Mouse (Mus musculus): ENCODE data around the gene Ifna11. TPM values are rescaled to one million over a fixed set of nuclear protein-coding genes. Genes with fewer than 3 reads are reported as not detected.
"Not testable (repeated sequence)": the region's sequence is repeated elsewhere in the genome, so short reads cannot be mapped to it uniquely, and the experiment has no call there.

The Ifna11 gene
- not detected in 2 replicates for polyA plus RNA-seq (2015; fragmentation: Nextera tagmentation; extraction: Ambion mirVana)

- WGBS: 70% methylated on average over 1 of the region's 1 CpGs
- no peaks in the 10 kb centered on the region for H3K36me3 ChIP-seq (replicated peaks)
- H3K4me2 ChIP-seq: no peak within 1 kb of the TSS
- no peak within 1 kb of the TSS for H3K4me3 ChIP-seq
- no peak within 1 kb of the TSS for H3K9ac ChIP-seq
- H3K9me3 ChIP-seq: no peaks in the 10 kb centered on the region
- H3K27ac ChIP-seq: no peak within 1 kb of the TSS
- no peak for ATAC-seq (replicated peaks)
- no peaks in the 10 kb centered on the region for H3K4me1 ChIP-seq
- H3K27me3 ChIP-seq (replicated peaks): no peaks in the 10 kb centered on the region
These were observed at the start of gene Ifna11 for GRCm38 (mm10) chr4:88819659-88820058. Ifna11 (plus strand) TSS chr4:88819959.

GRCm38 (mm10) chr4:88773534-88773933, 46.2 kb upstream of the Ifna11 start, which contains the start of gene Gm13290:
Gm13290 (plus strand) TSS chr4:88773834.
- WGBS: no CpG with 5 or more reads among the region's 32 CpGs
- not testable (repeated sequence) for H3K9me3 ChIP-seq; ATAC-seq (replicated peaks); H3K9ac ChIP-seq; H3K4me2 ChIP-seq; H3K4me1 ChIP-seq; H3K36me3 ChIP-seq (replicated peaks); H3K27ac ChIP-seq; H3K4me3 ChIP-seq; H3K27me3 ChIP-seq (replicated peaks)

- not testable (repeated sequence) for H3K27ac ChIP-seq; H3K27me3 ChIP-seq (replicated peaks); H3K4me2 ChIP-seq; H3K4me3 ChIP-seq; H3K4me1 ChIP-seq; H3K36me3 ChIP-seq (replicated peaks); H3K9me3 ChIP-seq; ATAC-seq (replicated peaks); H3K9ac ChIP-seq
- WGBS: no CpG with 5 or more reads among the region's 29 CpGs
These were observed 43.1 kb upstream of the Ifna11 start, which contains the start of gene Gm13289 for GRCm38 (mm10) chr4:88776622-88777021. Gm13289 (plus strand) TSS chr4:88776922.

- WGBS: no CpG with 5 or more reads among the region's 29 CpGs
- H3K9ac ChIP-seq; H3K4me1 ChIP-seq; H3K36me3 ChIP-seq (replicated peaks); H3K27ac ChIP-seq; H3K9me3 ChIP-seq; H3K4me2 ChIP-seq; H3K4me3 ChIP-seq; H3K27me3 ChIP-seq (replicated peaks); ATAC-seq (replicated peaks): not testable (repeated sequence)
These were observed 40.2 kb upstream of the Ifna11 start, which contains the start of gene Gm13272 for GRCm38 (mm10) chr4:88779550-88779949. Gm13272 (plus strand) TSS chr4:88779850.

- H3K27me3 ChIP-seq (replicated peaks); ATAC-seq (replicated peaks): not testable (repeated sequence)
These were observed 39.4 kb upstream of the Ifna11 start for GRCm38 (mm10) chr4:88780320-88780719.

GRCm38 (mm10) chr4:88781831-88782230, 37.9 kb upstream of the Ifna11 start, which contains the start of gene Ifnz:
Ifnz (plus strand) TSS chr4:88782131.
- WGBS: 19% methylated on average over 4 of the region's 7 CpGs
- H3K4me1 ChIP-seq; H3K36me3 ChIP-seq (replicated peaks); H3K27ac ChIP-seq; ATAC-seq (replicated peaks); H3K27me3 ChIP-seq (replicated peaks); H3K9me3 ChIP-seq; H3K9ac ChIP-seq; H3K4me3 ChIP-seq: not testable (repeated sequence)
- peak within 1 kb of the TSS; percentile 45 for H3K4me2 ChIP-seq

More at GRCm38 (mm10) chr4:88780320-88780719, 39.4 kb upstream of the Ifna11 start:
- H3K36me3 ChIP-seq (replicated peaks); H3K4me3 ChIP-seq; H3K4me2 ChIP-seq; H3K27ac ChIP-seq; H3K9me3 ChIP-seq; H3K4me1 ChIP-seq; H3K9ac ChIP-seq: not testable (repeated sequence)
- WGBS: 52% methylated on average over 16 of the region's 18 CpGs

GRCm38 (mm10) chr4:88782335-88782734, 37.4 kb upstream of the Ifna11 start:
- H3K4me2 ChIP-seq: peak overlapping the region; percentile 45
- H3K4me1 ChIP-seq; H3K27me3 ChIP-seq (replicated peaks); ATAC-seq (replicated peaks); H3K27ac ChIP-seq; H3K9ac ChIP-seq; H3K9me3 ChIP-seq; H3K36me3 ChIP-seq (replicated peaks); H3K4me3 ChIP-seq: not testable (repeated sequence)
- WGBS: 0% methylated on average over 15 of the region's 31 CpGs

GRCm38 (mm10) chr4:88785409-88785808, 34.4 kb upstream of the Ifna11 start, which contains the start of gene Gm13276:
Gm13276 (plus strand) TSS chr4:88785709.
- not testable (repeated sequence) for H3K27me3 ChIP-seq (replicated peaks); H3K4me2 ChIP-seq; H3K4me1 ChIP-seq; ATAC-seq (replicated peaks); H3K36me3 ChIP-seq (replicated peaks); H3K4me3 ChIP-seq; H3K9me3 ChIP-seq; H3K27ac ChIP-seq; H3K9ac ChIP-seq
- WGBS: no CpG with 5 or more reads among the region's 27 CpGs

- not testable (repeated sequence) for H3K36me3 ChIP-seq (replicated peaks); H3K9me3 ChIP-seq; H3K9ac ChIP-seq; ATAC-seq (replicated peaks); H3K4me2 ChIP-seq; H3K4me3 ChIP-seq; H3K27ac ChIP-seq; H3K4me1 ChIP-seq; H3K27me3 ChIP-seq (replicated peaks)
- WGBS: 0% methylated on average over 3 of the region's 28 CpGs
These were observed 31.4 kb upstream of the Ifna11 start, which contains the start of gene Gm13277 for GRCm38 (mm10) chr4:88788402-88788801. Gm13277 (plus strand) TSS chr4:88788632.

GRCm38 (mm10) chr4:88791250-88791649, 28.5 kb upstream of the Ifna11 start, which contains the start of gene Gm13278:
Gm13278 (plus strand) TSS chr4:88791550.
- not testable (repeated sequence) for H3K4me2 ChIP-seq; H3K4me1 ChIP-seq; ATAC-seq (replicated peaks); H3K27me3 ChIP-seq (replicated peaks); H3K9ac ChIP-seq; H3K36me3 ChIP-seq (replicated peaks); H3K4me3 ChIP-seq; H3K9me3 ChIP-seq; H3K27ac ChIP-seq
- no CpG with 5 or more reads among the region's 28 CpGs for WGBS

- not testable (repeated sequence) for H3K27ac ChIP-seq; ATAC-seq (replicated peaks); H3K4me1 ChIP-seq; H3K4me2 ChIP-seq; H3K27me3 ChIP-seq (replicated peaks); H3K4me3 ChIP-seq; H3K9ac ChIP-seq; H3K36me3 ChIP-seq (replicated peaks); H3K9me3 ChIP-seq
- WGBS: 1% methylated on average over 18 of the region's 52 CpGs
These were observed 25.7 kb upstream of the Ifna11 start, which contains the start of gene Gm13275 for GRCm38 (mm10) chr4:88793936-88794675. Gm13275 (plus strand) TSS chr4:88794487.

- not testable (repeated sequence) for H3K9ac ChIP-seq; H3K4me3 ChIP-seq; H3K9me3 ChIP-seq; H3K4me2 ChIP-seq; H3K27me3 ChIP-seq (replicated peaks); H3K27ac ChIP-seq; H3K36me3 ChIP-seq (replicated peaks); ATAC-seq (replicated peaks); H3K4me1 ChIP-seq
- no CpG with 5 or more reads among the region's 28 CpGs for WGBS
These were observed 22.7 kb upstream of the Ifna11 start, which contains the start of gene Gm13279 for GRCm38 (mm10) chr4:88797097-88797496. Gm13279 (plus strand) TSS chr4:88797397.

- 15% methylated on average over 5 of the region's 7 CpGs for WGBS
- H3K27ac ChIP-seq; H3K4me3 ChIP-seq; H3K36me3 ChIP-seq (replicated peaks); H3K4me2 ChIP-seq; H3K4me1 ChIP-seq; H3K9ac ChIP-seq; ATAC-seq (replicated peaks); H3K27me3 ChIP-seq (replicated peaks); H3K9me3 ChIP-seq: not testable (repeated sequence)
These were observed 20.4 kb upstream of the Ifna11 start, which contains the start of gene Gm13285 for GRCm38 (mm10) chr4:88799365-88799764. Gm13285 (plus strand) TSS chr4:88799665.
